Mouse (Mus musculus) cerebellum, adult 9-11 months (tissue): ENCODE data around the gene Mrpl40.
"Not testable (repeated sequence)": the region's sequence is repeated elsewhere in the genome, so short reads cannot be mapped to it uniquely, and the experiment has no call there.

ENCODE experiments used
- DNase-seq: peaks from one replicate; pipeline ENCODE4 v3.0.0; 2022

Gene Mrpl40

GRCm38 (mm10) chr16:18876442-18877308 lies at the start of gene Mrpl40, which contains the start of gene Hira:
TSS of gene Mrpl40 (minus strand) at chr16:18876862.
TSS of gene Hira (plus strand) at chr16:18877037.
- DNase-seq, result peak; percentile 96

- DNase-seq, result no peak
Observed at GRCm38 (mm10) chr16:18921771-18922170, 45.1 kb upstream of the Mrpl40 start.

GRCm38 (mm10) chr16:18916064-18916463 lies 39.4 kb upstream of the Mrpl40 start:
- no peak for DNase-seq

GRCm38 (mm10) chr16:18905648-18906047 lies 29.0 kb upstream of the Mrpl40 start:
- no peak for DNase-seq

DNA sequence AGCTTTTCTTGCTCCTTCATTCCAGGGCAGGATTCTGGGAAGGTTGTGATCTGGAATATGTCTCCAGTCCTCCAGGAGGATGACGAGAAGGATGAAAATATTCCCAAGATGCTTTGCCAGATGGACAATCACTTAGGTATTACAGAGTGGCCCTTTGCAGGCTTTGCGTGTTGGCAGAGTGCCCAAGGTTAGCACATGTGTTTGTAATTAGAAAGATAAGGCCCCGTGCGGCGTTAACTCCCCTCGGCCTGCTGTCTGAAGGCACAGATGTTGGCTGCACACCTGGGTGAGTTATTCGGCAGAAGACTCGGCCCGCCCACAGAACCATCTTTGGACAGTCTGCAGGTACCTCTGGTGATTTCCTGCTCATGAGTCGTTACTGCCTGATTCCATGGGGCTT lies 19.8 kb upstream of the Mrpl40 start:
- no peak for DNase-seq

GRCm38 (mm10) chr16:18895249-18895648 lies 18.6 kb upstream of the Mrpl40 start:
- DNase-seq, result no peak

DNA sequence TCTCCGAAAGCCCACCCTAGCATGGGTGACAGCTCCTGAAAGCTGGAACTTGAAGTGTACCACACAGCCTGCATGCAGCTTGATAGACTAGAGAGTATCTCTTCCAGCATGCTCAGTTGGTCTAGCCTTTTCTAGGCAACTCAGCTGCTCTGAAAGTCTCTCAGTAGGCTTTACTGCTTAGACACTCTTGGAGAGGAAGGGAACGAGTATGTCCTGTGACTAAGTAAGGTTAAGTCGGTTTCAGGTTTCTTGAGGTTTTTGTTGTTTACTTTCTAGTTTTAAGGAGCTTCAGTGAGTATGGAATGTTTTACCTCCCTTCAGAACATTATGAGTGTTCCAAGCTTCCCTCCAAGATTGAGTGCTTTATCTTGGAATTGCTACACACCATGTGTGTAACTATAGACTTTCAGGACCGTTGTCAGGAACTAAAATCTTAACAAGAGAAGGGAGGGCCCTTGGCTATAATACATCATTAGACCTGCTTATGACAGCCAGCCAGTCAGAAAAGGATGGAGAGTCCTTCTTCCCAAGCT lies 17.2 kb upstream of the Mrpl40 start:
- no peak for DNase-seq

GRCm38 (mm10) chr16:18884044-18884443 lies 7.4 kb upstream of the Mrpl40 start:
- no peak for DNase-seq

DNA sequence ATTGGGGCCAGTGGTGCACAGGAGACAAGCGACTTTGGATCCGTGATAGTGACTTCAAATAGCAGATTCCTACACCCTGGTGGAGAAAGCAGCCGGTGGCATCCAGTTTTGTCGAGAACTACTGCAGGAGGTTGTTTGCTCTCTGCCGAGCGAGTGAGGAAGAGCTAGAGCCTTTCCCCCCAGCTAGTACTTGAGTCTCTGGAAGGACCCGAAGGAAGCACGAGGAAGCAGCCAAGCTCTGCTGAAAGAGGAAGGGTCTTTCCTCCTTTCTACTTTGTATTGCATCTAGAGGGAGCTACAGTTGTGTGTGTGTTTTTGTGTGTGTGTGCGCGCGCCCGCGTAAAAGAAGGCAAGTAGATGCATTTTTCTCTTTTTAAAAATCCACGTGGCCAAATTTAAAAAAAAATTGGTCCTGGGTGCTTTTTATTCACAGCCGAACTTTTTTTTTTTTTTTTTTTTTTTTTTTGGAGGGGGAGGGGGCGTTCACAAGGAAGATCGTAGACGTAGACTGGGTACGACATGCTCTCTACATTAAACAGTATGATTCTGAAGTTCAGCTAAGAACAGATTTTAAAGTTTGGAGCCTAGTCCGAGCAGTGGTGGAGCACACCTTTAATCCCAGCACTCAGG lies 1.5 kb upstream of the Mrpl40 start:
- no peak for DNase-seq

DNA sequence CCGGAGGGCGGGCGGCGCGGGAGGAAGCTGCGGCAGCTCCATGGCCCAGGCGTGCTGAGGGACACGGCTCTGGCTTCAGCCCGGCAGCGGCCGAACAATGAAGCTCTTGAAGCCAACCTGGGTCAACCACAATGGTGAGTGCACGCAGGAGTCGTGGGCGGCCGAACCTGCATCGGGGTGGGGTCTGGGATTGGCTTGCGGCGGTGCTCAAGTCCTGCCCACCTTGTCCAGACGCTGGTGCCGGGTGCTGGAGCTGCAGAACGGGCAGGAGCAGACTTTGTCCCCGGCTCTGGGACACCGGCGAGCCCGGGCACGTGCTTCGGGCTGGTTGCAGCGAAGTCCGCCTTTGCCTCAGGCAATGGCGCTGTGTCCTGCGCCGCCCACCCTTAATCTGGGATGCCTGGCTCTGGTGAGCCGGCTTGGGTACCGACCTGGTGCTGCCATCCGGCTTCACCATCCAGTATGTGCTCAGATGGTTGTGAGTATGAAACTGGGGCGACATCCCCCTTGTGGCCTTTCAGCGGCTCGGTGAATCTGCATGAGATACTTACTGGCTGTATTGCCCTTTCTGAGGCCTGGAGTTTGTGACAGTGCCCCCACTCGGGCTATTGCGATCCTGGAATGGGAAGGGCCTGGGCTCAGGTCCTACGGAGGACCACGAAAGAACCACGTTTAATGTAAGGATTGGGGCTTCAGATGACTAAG lies 876 bp upstream of the Mrpl40 start:
- peak; percentile 75 for DNase-seq

DNA sequence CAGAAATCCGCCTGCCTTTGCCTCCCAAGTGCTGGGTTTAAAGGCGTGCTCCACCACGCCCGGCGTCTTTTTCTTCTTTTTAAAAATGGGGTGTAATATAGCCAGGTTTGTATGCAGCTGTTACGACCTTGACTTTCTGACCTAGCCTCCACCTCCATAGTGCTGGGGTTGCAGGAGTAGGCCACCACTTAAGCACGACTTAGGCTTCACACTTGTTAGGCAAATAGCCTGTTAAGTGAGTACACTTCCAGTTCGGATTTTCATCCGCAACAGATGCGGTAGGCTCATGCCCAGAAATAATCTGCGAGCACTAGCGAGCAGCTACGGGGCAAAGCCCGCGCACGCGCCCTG lies 596 bp downstream of the Mrpl40 start:
- DNase-seq, result no peak

DNA sequence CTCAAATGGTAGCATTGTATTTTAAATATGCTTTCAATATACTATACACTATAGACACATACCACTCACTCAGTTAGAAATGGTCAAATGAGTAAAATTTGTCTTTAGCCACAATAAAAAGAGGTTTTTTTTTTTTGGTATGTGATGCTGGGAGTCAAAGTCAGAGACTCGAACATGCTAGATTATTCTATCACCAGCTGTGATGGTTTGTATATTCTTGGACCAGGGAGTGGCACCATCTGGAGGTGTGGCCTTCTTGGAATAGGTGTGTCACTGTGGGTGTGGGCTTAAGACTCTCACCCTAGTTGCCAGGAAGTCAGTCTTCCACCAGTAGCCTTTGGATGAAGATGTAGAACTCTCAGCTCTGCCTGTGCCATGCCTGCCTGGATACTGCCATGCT lies 6.2 kb downstream of the Mrpl40 start:
- not testable (repeated sequence) for DNase-seq

- DNase-seq, result peak; percentile 50
Observed at GRCm38 (mm10) chr16:18860186-18860585, 16.5 kb downstream of the Mrpl40 start.

DNA sequence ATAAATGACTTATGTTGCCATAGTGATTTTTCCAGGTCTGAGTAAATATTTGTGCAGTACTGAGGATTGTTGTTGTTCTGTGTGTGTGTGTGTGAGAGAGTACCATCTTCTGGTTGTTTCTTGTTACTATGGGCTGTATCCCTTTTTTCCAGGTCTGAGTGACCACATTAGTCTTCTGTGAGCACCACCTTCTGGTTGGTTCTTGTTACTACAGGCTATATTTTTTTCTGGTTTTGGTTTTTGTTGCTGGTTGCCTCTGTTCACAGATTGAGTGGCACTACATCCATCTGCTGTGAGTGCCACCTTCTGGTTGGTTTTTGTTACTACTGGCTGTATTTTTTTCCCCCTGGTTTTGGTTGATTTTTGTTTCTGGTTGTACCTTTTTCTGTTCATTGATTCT lies 18.1 kb downstream of the Mrpl40 start:
- peak; percentile 82 for DNase-seq

DNA sequence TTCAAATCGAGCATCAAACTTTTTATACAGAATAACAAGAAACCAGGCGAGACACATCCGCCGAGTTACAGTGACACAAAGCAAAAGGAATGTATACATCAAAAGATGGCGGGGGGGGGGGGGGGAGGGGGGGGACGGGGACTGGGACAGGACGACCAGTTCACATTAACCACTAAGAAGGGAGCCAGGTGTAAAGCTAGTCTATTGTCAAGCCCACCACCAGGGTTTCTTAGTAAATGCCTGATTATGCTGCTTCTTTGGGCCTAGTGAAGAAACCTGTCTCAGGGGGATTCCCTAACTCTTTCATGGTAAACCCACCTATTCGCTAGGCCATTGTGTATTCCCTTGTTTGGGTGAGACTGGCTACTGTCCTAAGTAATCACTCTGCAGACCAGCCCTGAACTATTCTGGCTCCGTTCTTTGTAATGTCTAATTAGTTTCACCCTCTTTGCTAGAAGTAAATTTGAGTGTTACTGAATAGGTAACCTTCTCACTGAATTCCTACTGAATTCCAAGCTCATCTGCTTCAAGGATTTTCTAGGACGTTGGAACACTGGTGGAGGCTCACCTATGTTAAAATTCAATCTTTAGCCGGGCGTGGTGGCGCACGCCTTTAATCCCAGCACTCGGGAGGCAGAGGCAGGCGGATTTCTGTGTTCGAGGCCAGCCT lies 27.0 kb downstream of the Mrpl40 start:
- DNase-seq, result not testable (repeated sequence)

GRCm38 (mm10) chr16:18846301-18846820 lies 30.3 kb downstream of the Mrpl40 start:
- no peak for DNase-seq

- peak; percentile 32 for DNase-seq
Observed at GRCm38 (mm10) chr16:18838346-18838745, 38.3 kb downstream of the Mrpl40 start.

- peak; percentile 97 for DNase-seq
Observed at GRCm38 (mm10) chr16:18836468-18837208, 40.0 kb downstream of the Mrpl40 start, which contains the start of the genes 2510002D24Rik and Gm28539. TSS of gene 2510002D24Rik (plus strand) at chr16:18836578. TSS of gene Gm28539 (plus strand) at chr16:18836584.

DNA sequence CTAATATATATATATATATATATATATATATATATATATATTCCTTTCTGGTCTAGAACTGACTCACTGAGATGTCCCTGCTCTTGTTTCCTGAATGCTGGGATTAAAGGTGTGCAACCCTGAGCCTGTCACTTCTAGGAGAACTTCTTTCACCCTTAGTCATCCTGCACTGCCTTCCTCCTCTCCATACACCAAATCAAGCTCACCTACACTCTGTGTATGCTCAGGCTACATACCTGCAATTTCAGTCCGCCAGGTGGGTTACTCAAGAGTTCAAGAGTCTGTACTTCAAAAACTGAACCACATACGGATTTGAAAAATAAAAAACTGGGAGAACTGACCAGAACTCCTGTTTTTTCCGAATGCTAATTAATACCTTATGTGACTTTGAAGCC lies 40.6 kb downstream of the Mrpl40 start:
- no peak for DNase-seq

GRCm38 (mm10) chr16:18833486-18833885 lies 43.2 kb downstream of the Mrpl40 start:
- no peak for DNase-seq

- DNase-seq, result no peak
Observed at GRCm38 (mm10) chr16:18829102-18829501, 47.6 kb downstream of the Mrpl40 start.

DNA sequence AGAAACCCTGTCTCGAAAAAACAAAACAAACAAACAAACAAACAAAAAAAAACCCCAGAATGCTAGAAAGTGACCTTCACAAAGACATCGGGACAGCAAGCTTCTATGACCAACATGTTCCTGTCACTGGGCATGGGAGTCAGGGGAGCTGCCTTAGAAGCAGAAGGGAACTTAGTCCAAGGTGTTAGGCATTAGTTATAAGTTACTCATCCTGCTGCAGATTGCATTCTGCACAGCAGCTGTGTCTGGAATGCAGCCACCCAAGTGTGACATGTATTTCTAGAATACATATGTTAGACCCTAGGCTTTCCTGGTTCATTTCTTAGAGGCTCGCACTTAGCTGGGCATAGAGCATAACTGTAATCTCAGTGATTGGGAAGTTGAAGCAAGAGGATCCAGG lies 48.0 kb downstream of the Mrpl40 start:
- no peak for DNase-seq
